Mouse (Mus musculus): ENCODE results near the gene V1ra8. TPM values are rescaled to one million over a fixed set of nuclear protein-coding genes. Genes with fewer than 3 reads are reported as not detected.
"Not testable (repeated sequence)": the region's sequence is repeated elsewhere in the genome, so short reads cannot be mapped to it uniquely, and the experiment has no call there.

V1ra8 gene
- polyA plus RNA-seq (2017; shearing (Covaris generic)) = not detected

- ATAC-seq = not testable (repeated sequence)
Observed at GRCm38 (mm10) chr6:90202493-90202892, at the start of gene V1ra8. Gene V1ra8 (plus strand): TSS chr6:90202793.

- ATAC-seq = no peak
Observed at GRCm38 (mm10) chr6:90160139-90160538, 42.5 kb upstream of the V1ra8 start.

- no peak for ATAC-seq
Observed at GRCm38 (mm10) chr6:90174508-90174907, 28.1 kb upstream of the V1ra8 start, which contains the start of gene Vmn1r52. Gene Vmn1r52 (plus strand): TSS chr6:90174808.

GRCm38 (mm10) chr6:90224338-90224737 lies 21.7 kb downstream of the V1ra8 start, which contains the start of gene Vmn1r53:
Gene Vmn1r53 (minus strand): TSS chr6:90224438.
- no peak for ATAC-seq

- ATAC-seq = not testable (repeated sequence)
Observed at GRCm38 (mm10) chr6:90232114-90232513, 29.5 kb downstream of the V1ra8 start.

- ATAC-seq = no peak
Observed at GRCm38 (mm10) chr6:90232681-90233080, 30.1 kb downstream of the V1ra8 start.

- ATAC-seq = no peak
Observed at GRCm38 (mm10) chr6:90244019-90244418, 41.4 kb downstream of the V1ra8 start.

- no peak for ATAC-seq
Observed at GRCm38 (mm10) chr6:90246000-90246399, 43.4 kb downstream of the V1ra8 start, which contains the start of gene Vmn1r54. Gene Vmn1r54 (plus strand): TSS chr6:90246300.

Other genes starting within 250 kb of the V1ra8 start
- under 1 TPM in 1 of 2 experiments, not detected in 1; 0.12 TPM for gene Vmn1r46, start 233.5 kb upstream of the V1ra8 start, polyA plus RNA-seq (2017; shearing (Covaris generic))
- gene Vmn1r47, start 186.6 kb upstream of the V1ra8 start, polyA plus RNA-seq (2017; shearing (Covaris generic)) = not detected
- gene Vmn1r48, start 166.0 kb upstream of the V1ra8 start, polyA plus RNA-seq (2017; shearing (Covaris generic)) = not detected
- gene Vmn1r49, start 124.3 kb upstream of the V1ra8 start, polyA plus RNA-seq (2017; shearing (Covaris generic)) = not detected
- gene Vmn1r50, start 101.4 kb upstream of the V1ra8 start, polyA plus RNA-seq (2017; shearing (Covaris generic)) = not detected
- not detected for gene Vmn1r51, start 80.2 kb upstream of the V1ra8 start, polyA plus RNA-seq (2017; shearing (Covaris generic))
- gene Vmn1r52, start 28.0 kb upstream of the V1ra8 start, polyA plus RNA-seq (2017; shearing (Covaris generic)) = not detected
- gene Vmn1r53, start 21.6 kb downstream of the V1ra8 start, polyA plus RNA-seq (2017; shearing (Covaris generic)) = not detected
- under 1 TPM in 1 of 2 experiments, not detected in 1; 0.17 TPM for gene Vmn1r54, start 43.5 kb downstream of the V1ra8 start, polyA plus RNA-seq (2017; shearing (Covaris generic))
- gene BC048671, start 98.4 kb downstream of the V1ra8 start, polyA plus RNA-seq (2017; shearing (Covaris generic)) = not detected
- gene Chst13, start 122.4 kb downstream of the V1ra8 start, polyA plus RNA-seq (2017; shearing (Covaris generic)) = not detected
- gene Uroc1, start 130.5 kb downstream of the V1ra8 start, polyA plus RNA-seq (2017; shearing (Covaris generic)) = not detected
- 1 to 10 TPM; 4.9 to 8.5 TPM for gene Zxdc, start 166.7 kb downstream of the V1ra8 start, polyA plus RNA-seq (2017; shearing (Covaris generic))
- under 1 TPM in 1 of 2 experiments, not detected in 1; 0.25 TPM for gene Cfap100, start 226.0 kb downstream of the V1ra8 start, polyA plus RNA-seq (2017; shearing (Covaris generic))

Measured in activated CD4-positive, CD25-positive, alpha-beta regulatory T cell, adult 4 months (primary cell).